In the genomic region with DNA sequence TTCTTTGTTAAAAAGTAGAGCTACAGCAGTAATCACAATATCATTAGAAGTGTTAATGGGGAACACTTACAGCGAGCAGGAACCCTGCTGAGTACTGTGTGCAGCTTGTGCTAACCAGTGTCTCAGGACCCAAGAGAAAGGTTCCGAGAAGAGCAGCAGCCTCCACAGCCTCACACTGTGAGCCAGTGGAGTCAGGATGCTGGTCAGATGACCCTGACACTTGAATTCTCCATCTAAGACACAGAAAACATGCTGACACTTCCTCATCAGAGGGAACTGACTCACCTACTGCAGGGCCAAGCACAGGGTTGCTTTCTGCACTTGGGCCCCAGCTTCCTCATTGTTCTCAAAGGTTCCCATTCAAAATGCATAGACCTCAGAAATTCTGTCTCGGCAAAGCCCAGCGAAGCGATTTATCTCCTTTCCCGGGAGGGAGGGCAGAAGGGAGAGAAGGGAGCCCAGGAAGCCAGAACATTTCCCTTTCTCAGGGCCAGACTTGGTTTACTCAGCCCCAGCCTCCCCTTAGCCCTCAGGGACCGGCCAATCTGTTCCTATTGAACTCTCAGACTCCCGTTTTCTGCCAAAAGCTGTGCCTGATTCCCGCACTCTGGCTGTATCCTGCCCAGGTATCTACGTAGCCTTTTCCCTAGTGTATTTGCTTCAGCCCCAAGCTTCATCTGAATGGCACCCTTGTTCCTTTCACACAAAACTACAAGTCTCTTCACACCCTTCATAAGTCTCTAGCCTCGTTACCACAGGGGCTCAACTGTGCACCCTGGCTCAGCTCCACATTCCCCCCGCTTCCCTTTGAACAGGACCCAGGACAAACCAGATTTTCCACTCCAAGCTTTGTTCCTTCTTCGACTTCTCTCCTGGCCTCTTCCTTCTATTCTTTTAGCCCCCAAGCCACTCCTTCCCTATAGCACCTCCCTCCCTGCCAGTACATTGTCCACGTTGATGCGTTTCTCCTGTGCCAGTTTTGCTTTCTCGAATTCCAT, we compare ENCODE assay signal across 10 mouse cellular contexts. TPM values are rescaled to one million over a fixed set of nuclear protein-coding genes. Genes with fewer than 3 reads are reported as not detected.
A peak's percentile ranks its signal among the peaks of the same experiment; 100 is the strongest.
DNase-seq lines count a peak whose midpoint lies in the region; ATAC-seq and TF ChIP-seq lines count a peak whose summit lies in the region.
"Had no signal": no experiment of that assay in that cellular context is flagged by ENCODE, and none has a peak within 500 bp of the region (broad histone marks: within the 10 kb centered on the region; RNA-seq: fewer than 3 reads in every experiment).

No protein-coding gene starts in this region.

- intact Hi-C loops in left cerebral cortex, postnatal 36 days (cut with DNase I) = no loop called here

- WGBS in kidney, adult 2 months = 60% methylated on average over 16 of the region's 16 CpGs
- WGBS in midbrain, embryonic 13.5 days = 39% methylated on average over 16 of the region's 16 CpGs

- DNase-seq in kidney, adult 2 months = peak; percentile 12
- DNase-seq in kidney, adult 9 months = no peak
- DNase-seq in R1 (ENCODE audit: low read depth, low spot score) = peak; percentile 42
- no peak for DNase-seq in left cerebral cortex, postnatal 36 days (ENCODE audit: low spot score in 2 of 2)
- no peak for DNase-seq in frontal cortex, postnatal 14 days (ENCODE audit: low spot score in 2 of 2)

- no peak overlapping the region for H3K27ac ChIP-seq in kidney, adult 2 months (ENCODE audit: insufficient read depth, low read depth, low read length)
- H3K27ac ChIP-seq in cortical plate, adult 2 months (ENCODE audit: insufficient read depth, low read length) = peak overlapping the region; percentile 90
- no peak overlapping the region for H3K27ac ChIP-seq in midbrain, embryonic 13.5 days
- H3K27ac ChIP-seq: midbrain, embryonic 12.5 days had no signal

- H3K9me3 ChIP-seq in midbrain, embryonic 13.5 days = no peaks in the 10 kb centered on the region
- H3K9me3 ChIP-seq: midbrain, embryonic 12.5 days had no signal

- H3K27me3 ChIP-seq in kidney, adult 2 months (replicated peaks; ENCODE audit: control insufficient read depth, insufficient read depth, low read length) = no peaks in the 10 kb centered on the region
- H3K27me3 ChIP-seq in midbrain, embryonic 13.5 days = 0 out of 2 replicates have a peak, but pooled peaks cover 4% of the 10 kb centered on the region
- H3K27me3 ChIP-seq: midbrain, embryonic 12.5 days had no signal

- H3K9ac ChIP-seq in midbrain, embryonic 13.5 days (replicated peaks) = 0 out of 2 replicates have a peak overlapping the region, but pooled peaks have one; percentile 10
- H3K9ac ChIP-seq: midbrain, embryonic 12.5 days had no signal

- H3K36me3 ChIP-seq in kidney, adult 2 months (ENCODE audit: control insufficient read depth, insufficient read depth, low read length) = no peaks in the 10 kb centered on the region
- no peaks in the 10 kb centered on the region for H3K36me3 ChIP-seq in midbrain, embryonic 13.5 days
- H3K36me3 ChIP-seq: midbrain, embryonic 12.5 days had no signal

- no peaks in the 10 kb centered on the region; the same call in 1 of the 2 replicates for H3K4me1 ChIP-seq in kidney, adult 2 months (ENCODE audit: control insufficient read depth, insufficient read depth, low read length)
- 0 out of 2 replicates have a peak, but pooled peaks cover 2% of the 10 kb centered on the region for H3K4me1 ChIP-seq in cortical plate, adult 2 months (ENCODE audit: control insufficient read depth, insufficient read depth, low read length)
- peaks cover 14% of the 10 kb centered on the region for H3K4me1 ChIP-seq in midbrain, embryonic 13.5 days (replicated peaks)

- no peak overlapping the region for H3K4me2 ChIP-seq in midbrain, embryonic 13.5 days (replicated peaks)
- H3K4me2 ChIP-seq: midbrain, embryonic 12.5 days had no signal

- TF ChIP-seq POLR2A in kidney, adult 2 months (IDR thresholded peaks at IDR 0.05; ENCODE audit: low read depth, low read length) = no peak
- no peak for TF ChIP-seq POLR2A in cortical plate, adult 2 months (IDR thresholded peaks at IDR 0.05; ENCODE audit: extremely low read depth, insufficient read depth, low read length)

- ATAC-seq in midbrain, embryonic 13.5 days = no peak
- ATAC-seq in erythroblast, adult 5-6 weeks (replicated peaks; ENCODE audit: low FRiP score, poor library complexity, severe bottlenecking) = no peak

- no peak for TF ChIP-seq CTCF in kidney, adult 2 months (conservative IDR thresholded peaks at IDR 0.05; ENCODE audit: insufficient read depth, insufficient read length, low read depth, low read length)
- no peak for TF ChIP-seq CTCF in cortical plate, adult 2 months (IDR thresholded peaks at IDR 0.05; ENCODE audit: extremely low read depth, insufficient read depth, low read length)

- no peak overlapping the region for H3K4me3 ChIP-seq in kidney, adult 2 months (ENCODE audit: insufficient read depth, low read depth, low read length)
- H3K4me3 ChIP-seq in cortical plate, adult 2 months (ENCODE audit: insufficient read depth, low read length) = no peak overlapping the region
- no peak overlapping the region for H3K4me3 ChIP-seq in midbrain, embryonic 13.5 days (replicated peaks)
- H3K4me3 ChIP-seq: midbrain, embryonic 12.5 days had no signal

RNA-seq across cellular contexts. Expression of a gene that starts 21.2 kb away (rescaled TPM):
- not detected in 2 replicates for polyA plus RNA-seq in kidney, adult 2 months (2012; rRNA removed)
- polyA plus RNA-seq in cortical plate, adult 2 months (2012; rRNA removed) = 0.08 TPM in 1 of 2 replicates, not detected in the other
- not detected in 2 replicates for polyA plus RNA-seq in midbrain, embryonic 13.5 days (2015; fragmentation: Nextera tagmentation; extraction: Ambion mirVana)
- 0.42 TPM in 1 of 2 replicates, not detected in the other for total RNA-seq in erythroblast, adult 5-6 weeks (2015; ENCODE audit: low replicate concordance)
- not detected in 2 replicates for total RNA-seq in erythroblast, adult 5-6 weeks (2017; ENCODE audit: low replicate concordance)
- total RNA-seq in left cerebral cortex, postnatal 36 days (2021) = 1 to 10 TPM in 1 of 2 experiments, under 1 TPM in 1; 0.68 to 1.1 TPM
- total RNA-seq: heart, adult 18-20 months had no signal
- polyA plus RNA-seq: midbrain, embryonic 12.5 days had no signal

Comparison
In these comparisons a context has a peak if more than half of its experiments do, and no peak if none do; other contexts are left out.
1. DNase-seq: peak in kidney, adult 2 months (single experiment) and R1 (single experiment); none in kidney, adult 9 months (single experiment), left cerebral cortex, postnatal 36 days (0 of 2) and frontal cortex, postnatal 14 days (0 of 2).